Mouse (Mus musculus): ENCODE measurements around the gene App. TPM values are rescaled to one million over a fixed set of nuclear protein-coding genes. Genes with fewer than 3 reads are reported as not detected.

The App gene
- total RNA-seq, 2 experiments from 2014 or later: 1,138 to 1,191 TPM

- DNase-seq (ENCODE audit: extremely low spot score in 1 of 2, low spot score in 2 of 2): no peak
- intact Hi-C loops (cut with DNase I): no loop called here
Observed at GRCm38 (mm10) chr16:85157156-85157555, 16.4 kb downstream of the App start.

GRCm38 (mm10) chr16:85155836-85156235 lies 17.7 kb downstream of the App start:
- intact Hi-C loops (cut with DNase I): no loop called here
- DNase-seq (ENCODE audit: extremely low spot score in 1 of 2, low spot score in 2 of 2): no peak

GRCm38 (mm10) chr16:85152457-85152856 lies 21.1 kb downstream of the App start:
- DNase-seq (ENCODE audit: extremely low spot score in 1 of 2, low spot score in 2 of 2): no peak
- intact Hi-C loops (cut with DNase I): no loop called here

- intact Hi-C loops (cut with DNase I): no loop called here
- no peak for DNase-seq (ENCODE audit: extremely low spot score in 1 of 2, low spot score in 2 of 2)
Observed at GRCm38 (mm10) chr16:85151681-85152080, 21.9 kb downstream of the App start.

GRCm38 (mm10) chr16:85150902-85151301 lies 22.7 kb downstream of the App start:
- no peak for DNase-seq (ENCODE audit: extremely low spot score in 1 of 2, low spot score in 2 of 2)
- intact Hi-C loops (cut with DNase I): no loop called here

- DNase-seq (ENCODE audit: extremely low spot score in 1 of 2, low spot score in 2 of 2): no peak
- intact Hi-C loops (cut with DNase I): no loop called here
Observed at GRCm38 (mm10) chr16:85149509-85149871, 24.1 kb downstream of the App start.

- peak in 1 of 2 experiments; percentile 44 for DNase-seq (ENCODE audit: extremely low spot score in 1 of 2, low spot score in 2 of 2)
- intact Hi-C loops (cut with DNase I): no loop called here
Observed at GRCm38 (mm10) chr16:85148615-85149508, 24.7 kb downstream of the App start.

GRCm38 (mm10) chr16:85147440-85147839 lies 26.1 kb downstream of the App start:
- intact Hi-C loops (cut with DNase I): no loop called here
- DNase-seq (ENCODE audit: extremely low spot score in 1 of 2, low spot score in 2 of 2): no peak

GRCm38 (mm10) chr16:85145771-85146178 lies 27.8 kb downstream of the App start:
- no peak for DNase-seq (ENCODE audit: extremely low spot score in 1 of 2, low spot score in 2 of 2)
- intact Hi-C loops (cut with DNase I): no loop called here

GRCm38 (mm10) chr16:85145369-85145768 lies 28.2 kb downstream of the App start:
- DNase-seq (ENCODE audit: extremely low spot score in 1 of 2, low spot score in 2 of 2): no peak
- intact Hi-C loops (cut with DNase I): no loop called here

- DNase-seq (ENCODE audit: extremely low spot score in 1 of 2, low spot score in 2 of 2): no peak
- intact Hi-C loops (cut with DNase I): no loop called here
Observed at GRCm38 (mm10) chr16:85144401-85144800, 29.2 kb downstream of the App start.

- no peak for DNase-seq (ENCODE audit: extremely low spot score in 1 of 2, low spot score in 2 of 2)
- intact Hi-C loops (cut with DNase I): no loop called here
Observed at GRCm38 (mm10) chr16:85143863-85144262, 29.7 kb downstream of the App start.

GRCm38 (mm10) chr16:85143188-85143587 lies 30.4 kb downstream of the App start:
- intact Hi-C loops (cut with DNase I): no loop called here

GRCm38 (mm10) chr16:85141404-85141803 lies 32.2 kb downstream of the App start:
- intact Hi-C loops (cut with DNase I): no loop called here
- no peak for DNase-seq (ENCODE audit: extremely low spot score in 1 of 2, low spot score in 2 of 2)

More at GRCm38 (mm10) chr16:85143188-85143587, 30.4 kb downstream of the App start:
- DNase-seq (ENCODE audit: extremely low spot score in 1 of 2, low spot score in 2 of 2): no peak

- intact Hi-C loops (cut with DNase I): no loop called here
- no peak for DNase-seq (ENCODE audit: extremely low spot score in 1 of 2, low spot score in 2 of 2)
Observed at GRCm38 (mm10) chr16:85139178-85139604, 34.4 kb downstream of the App start.

GRCm38 (mm10) chr16:85137348-85137747 lies 36.2 kb downstream of the App start:
- DNase-seq (ENCODE audit: extremely low spot score in 1 of 2, low spot score in 2 of 2): peak; percentile 37 to 64
- intact Hi-C loops (cut with DNase I): no loop called here

- DNase-seq (ENCODE audit: extremely low spot score in 1 of 2, low spot score in 2 of 2): no peak
- intact Hi-C loops (cut with DNase I): no loop called here
Observed at GRCm38 (mm10) chr16:85136046-85136445, 37.5 kb downstream of the App start.

- peak in 1 of 2 experiments; percentile 76 for DNase-seq (ENCODE audit: extremely low spot score in 1 of 2, low spot score in 2 of 2)
- intact Hi-C loops (cut with DNase I): no loop called here
Observed at GRCm38 (mm10) chr16:85133468-85133881, 40.1 kb downstream of the App start.

GRCm38 (mm10) chr16:85133057-85133456 lies 40.5 kb downstream of the App start:
- intact Hi-C loops (cut with DNase I): no loop called here

GRCm38 (mm10) chr16:85132182-85132581 lies 41.4 kb downstream of the App start:
- intact Hi-C loops (cut with DNase I): no loop called here

More at GRCm38 (mm10) chr16:85133057-85133456, 40.5 kb downstream of the App start:
- DNase-seq (ENCODE audit: extremely low spot score in 1 of 2, low spot score in 2 of 2): no peak

More at GRCm38 (mm10) chr16:85132182-85132581, 41.4 kb downstream of the App start:
- DNase-seq (ENCODE audit: extremely low spot score in 1 of 2, low spot score in 2 of 2): no peak

Data from left cerebral cortex, postnatal 10 days (tissue).